Mouse (Mus musculus): Measurements from ENCODE around the gene Sphk2. TPM values are rescaled to one million over a fixed set of nuclear protein-coding genes. Genes with fewer than 3 reads are reported as not detected.
A peak's percentile ranks its signal among the peaks of the same experiment; 100 is the strongest.
"Not testable (repeated sequence)": the region's sequence is repeated elsewhere in the genome, so short reads cannot be mapped to it uniquely, and the experiment has no call there.

Gene Sphk2
- total and polyA plus RNA-seq, 3 experiments, result 15.9 to 24.9 (median 18.2) TPM

DNA sequence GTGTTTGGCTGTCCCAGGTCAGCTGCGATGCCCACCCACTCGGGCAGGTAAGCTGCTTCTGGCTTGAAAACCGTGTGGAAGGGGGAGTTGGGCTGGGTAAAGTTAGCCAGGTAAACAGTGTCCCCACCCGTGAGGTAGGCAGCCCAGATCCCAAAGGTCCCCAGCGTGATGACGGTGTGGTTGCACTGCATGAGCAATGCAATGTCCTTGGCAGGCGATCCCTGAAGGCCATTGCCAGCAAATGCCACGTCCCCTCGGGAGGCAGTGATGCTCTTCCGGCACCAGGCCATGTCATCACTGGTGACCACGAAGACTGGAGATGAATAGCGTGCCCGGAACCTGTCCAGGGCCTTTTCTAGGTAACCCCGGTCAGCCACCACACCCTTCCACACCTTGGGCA lies 39.3 kb downstream of the Sphk2 start:
- WGBS, result 91% methylated on average over 14 of the region's 14 CpGs
- H3K36me3 ChIP-seq (ENCODE audit: control insufficient read depth, insufficient read depth, low read length), result no peaks in the 10 kb centered on the region
- H3K79me2 ChIP-seq (replicated peaks; ENCODE audit: control insufficient read depth, insufficient read depth, low read length), result no peaks in the 10 kb centered on the region
- H3K4me3 ChIP-seq, result no peak overlapping the region
- H3K27me3 ChIP-seq (ENCODE audit: control insufficient read depth, insufficient read depth, low read length), result no peaks in the 10 kb centered on the region
- H3K4me1 ChIP-seq (ENCODE audit: control insufficient read depth, insufficient read depth, low read length), result peaks cover 19% of the 10 kb centered on the region
- H3K9ac ChIP-seq (ENCODE audit: low read depth, low read length), result no peak overlapping the region
- intact Hi-C loops (cut with DNase I), result no loop called here
- DNase-seq, result no peak
- no peak overlapping the region for H3K27ac ChIP-seq
- TF ChIP-seq CTCF (IDR thresholded peaks at IDR 0.05), result no peak
- no peak for TF ChIP-seq EP300 (IDR thresholded peaks at IDR 0.05; ENCODE audit: insufficient read depth, low read depth, low read length)
- no peak for TF ChIP-seq POLR2A (IDR thresholded peaks at IDR 0.05; ENCODE audit: insufficient read depth, low read depth, low read length)

GRCm38 (mm10) chr7:45677627-45678295 lies 40.0 kb downstream of the Sphk2 start:
- peaks cover 19% of the 10 kb centered on the region for H3K4me1 ChIP-seq (ENCODE audit: control insufficient read depth, insufficient read depth, low read length)

DNA sequence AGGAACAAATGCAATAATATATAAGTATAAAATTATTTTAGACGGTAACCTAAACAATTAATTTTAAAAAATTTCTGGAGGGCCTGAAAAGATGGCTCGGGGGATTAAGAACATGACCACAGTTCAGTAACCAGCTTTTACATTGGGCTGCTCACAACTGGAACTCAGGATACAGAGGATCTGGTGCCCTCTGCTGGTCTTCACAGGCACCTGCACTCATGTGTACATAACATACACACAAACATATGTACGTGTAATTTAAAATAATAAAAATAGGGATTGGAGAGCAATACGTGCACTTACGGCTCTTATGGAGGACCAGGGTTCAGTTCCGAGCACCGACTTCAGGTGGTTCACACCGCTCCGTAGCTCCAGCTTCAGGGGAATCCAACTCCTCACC lies 48.9 kb downstream of the Sphk2 start:
- no peak overlapping the region for H3K9ac ChIP-seq (ENCODE audit: low read depth, low read length)
- H3K27me3 ChIP-seq (ENCODE audit: control insufficient read depth, insufficient read depth, low read length), result no peaks in the 10 kb centered on the region
- WGBS, result 96% methylated on average over 9 of the region's 9 CpGs
- H3K79me2 ChIP-seq (replicated peaks; ENCODE audit: control insufficient read depth, insufficient read depth, low read length), result no peaks in the 10 kb centered on the region
- no peak overlapping the region for H3K4me3 ChIP-seq
- no peak for TF ChIP-seq EP300 (IDR thresholded peaks at IDR 0.05; ENCODE audit: insufficient read depth, low read depth, low read length)
- TF ChIP-seq CTCF (IDR thresholded peaks at IDR 0.05), result peak; percentile 59
- H3K4me1 ChIP-seq (ENCODE audit: control insufficient read depth, insufficient read depth, low read length), result no peaks in the 10 kb centered on the region
- no peak for DNase-seq
- H3K27ac ChIP-seq, result no peak overlapping the region
- H3K36me3 ChIP-seq (ENCODE audit: control insufficient read depth, insufficient read depth, low read length), result no peaks in the 10 kb centered on the region
- intact Hi-C loops (cut with DNase I), result no loop called here

More at GRCm38 (mm10) chr7:45677627-45678295, 40.0 kb downstream of the Sphk2 start:
- no peak for DNase-seq
- no peaks in the 10 kb centered on the region for H3K36me3 ChIP-seq (ENCODE audit: control insufficient read depth, insufficient read depth, low read length)
- whole genome bisulfite sequencing, result 87% methylated on average over 7 of the region's 7 CpGs
- TF ChIP-seq EP300 (IDR thresholded peaks at IDR 0.05; ENCODE audit: insufficient read depth, low read depth, low read length), result no peak
- no peak for TF ChIP-seq CTCF (IDR thresholded peaks at IDR 0.05)
- TF ChIP-seq POLR2A (IDR thresholded peaks at IDR 0.05; ENCODE audit: insufficient read depth, low read depth, low read length), result no peak
- H3K4me3 ChIP-seq, result no peak overlapping the region
- H3K27me3 ChIP-seq (ENCODE audit: control insufficient read depth, insufficient read depth, low read length), result no peaks in the 10 kb centered on the region
- no peak overlapping the region for H3K9ac ChIP-seq (ENCODE audit: low read depth, low read length)
- no peak overlapping the region for H3K27ac ChIP-seq
- no peaks in the 10 kb centered on the region for H3K79me2 ChIP-seq (replicated peaks; ENCODE audit: control insufficient read depth, insufficient read depth, low read length)
- intact Hi-C loops (cut with DNase I), result no loop called here

- Histone ChIP-seq H3K4me1 (ENCODE audit: control insufficient read depth, insufficient read depth, low read length) (no peaks in the 10 kb centered on the region), H3K36me3 (ENCODE audit: control insufficient read depth, insufficient read depth, low read length) (no peaks in the 10 kb centered on the region), H3K4me3 (no peak overlapping the region), H3K27me3 (ENCODE audit: control insufficient read depth, insufficient read depth, low read length) (no peaks in the 10 kb centered on the region), H3K79me2 (replicated peaks; ENCODE audit: control insufficient read depth, insufficient read depth, low read length) (no peaks in the 10 kb centered on the region), H3K9ac (ENCODE audit: low read depth, low read length) (no peak overlapping the region), H3K27ac (no peak overlapping the region)
- TF ChIP-seq CTCF (IDR thresholded peaks at IDR 0.05) (no peak), EP300 (IDR thresholded peaks at IDR 0.05; ENCODE audit: insufficient read depth, low read depth, low read length) (no peak), POLR2A (IDR thresholded peaks at IDR 0.05; ENCODE audit: insufficient read depth, low read depth, low read length) (no peak)
- 75% methylated on average over 14 of the region's 14 CpGs for WGBS
- intact Hi-C loops (cut with DNase I), result no loop called here
- no peak for DNase-seq
Measured at GRCm38 (mm10) chr7:45667761-45668160, 50.0 kb downstream of the Sphk2 start.

GRCm38 (mm10) chr7:45666161-45666560 lies 51.6 kb downstream of the Sphk2 start, which contains the start of gene Fut2:
Fut2 (minus strand) TSS chr7:45666394.
- no peak within 1 kb of the TSS for H3K27ac ChIP-seq
- 80% methylated on average over 7 of the region's 7 CpGs for WGBS
- no peak for DNase-seq
- no peaks in the 10 kb centered on the region for H3K4me1 ChIP-seq (ENCODE audit: control insufficient read depth, insufficient read depth, low read length)
- intact Hi-C loops (cut with DNase I), result no loop called here
- TF ChIP-seq POLR2A (IDR thresholded peaks at IDR 0.05; ENCODE audit: insufficient read depth, low read depth, low read length) (no peak), CTCF (IDR thresholded peaks at IDR 0.05) (no peak), EP300 (IDR thresholded peaks at IDR 0.05; ENCODE audit: insufficient read depth, low read depth, low read length) (no peak)
- no peaks in the 10 kb centered on the region for H3K27me3 ChIP-seq (ENCODE audit: control insufficient read depth, insufficient read depth, low read length)
- no peaks in the 10 kb centered on the region for H3K79me2 ChIP-seq (replicated peaks; ENCODE audit: control insufficient read depth, insufficient read depth, low read length)
- H3K9ac ChIP-seq (ENCODE audit: low read depth, low read length), result no peak within 1 kb of the TSS
- H3K36me3 ChIP-seq (ENCODE audit: control insufficient read depth, insufficient read depth, low read length), result no peaks in the 10 kb centered on the region
- no peak within 1 kb of the TSS for H3K4me3 ChIP-seq

GRCm38 (mm10) chr7:45665303-45666138 lies 52.3 kb downstream of the Sphk2 start:
- Histone ChIP-seq H3K27ac (no peak overlapping the region), H3K27me3 (ENCODE audit: control insufficient read depth, insufficient read depth, low read length) (no peaks in the 10 kb centered on the region), H3K36me3 (ENCODE audit: control insufficient read depth, insufficient read depth, low read length) (no peaks in the 10 kb centered on the region), H3K79me2 (replicated peaks; ENCODE audit: control insufficient read depth, insufficient read depth, low read length) (no peaks in the 10 kb centered on the region), H3K4me3 (no peak overlapping the region), H3K9ac (ENCODE audit: low read depth, low read length) (no peak overlapping the region), H3K4me1 (ENCODE audit: control insufficient read depth, insufficient read depth, low read length) (no peaks in the 10 kb centered on the region)
- TF ChIP-seq EP300 (IDR thresholded peaks at IDR 0.05; ENCODE audit: insufficient read depth, low read depth, low read length), result no peak
- TF ChIP-seq CTCF (IDR thresholded peaks at IDR 0.05), result no peak
- no peak for TF ChIP-seq POLR2A (IDR thresholded peaks at IDR 0.05; ENCODE audit: insufficient read depth, low read depth, low read length)
- 54% methylated on average over 13 of the region's 13 CpGs for WGBS
- intact Hi-C loops (cut with DNase I), result no loop called here
- no peak for DNase-seq

GRCm38 (mm10) chr7:45661702-45662101 lies 56.1 kb downstream of the Sphk2 start:
- H3K79me2 ChIP-seq (replicated peaks; ENCODE audit: control insufficient read depth, insufficient read depth, low read length); H3K4me1 ChIP-seq (ENCODE audit: control insufficient read depth, insufficient read depth, low read length); H3K27ac ChIP-seq; H3K27me3 ChIP-seq (ENCODE audit: control insufficient read depth, insufficient read depth, low read length); DNase-seq; intact Hi-C loops (cut with DNase I); H3K9ac ChIP-seq (ENCODE audit: low read depth, low read length); H3K4me3 ChIP-seq; H3K36me3 ChIP-seq (ENCODE audit: control insufficient read depth, insufficient read depth, low read length): not testable (repeated sequence)
- 95% methylated on average over 6 of the region's 6 CpGs for WGBS

Measured in heart, adult 2 months (tissue).